Mouse (Mus musculus) testis, postnatal 10 days (tissue): ENCODE measurements around the gene Snd1.
"Not testable (repeated sequence)": the region's sequence is repeated elsewhere in the genome, so short reads cannot be mapped to it uniquely, and the experiment has no call there.

Experiments
- DNase-seq: peaks from one replicate; pipeline ENCODE4 v3.0.0; 2021; ENCODE audit warnings: low spot score

The Snd1 gene

GRCm38 (mm10) chr6:28914981-28915380 lies 440.0 kb downstream of the Snd1 start:
- no peak for DNase-seq

- peak; percentile 67 for DNase-seq
Measured at GRCm38 (mm10) chr6:28916630-28917029, 441.7 kb downstream of the Snd1 start.

- DNase-seq = peak; percentile 35
Measured at GRCm38 (mm10) chr6:28919346-28919745, 444.4 kb downstream of the Snd1 start.

GRCm38 (mm10) chr6:28922371-28922770 lies 447.4 kb downstream of the Snd1 start:
- DNase-seq = no peak

- DNase-seq = no peak
Measured at GRCm38 (mm10) chr6:28923091-28923824, 448.3 kb downstream of the Snd1 start.

GRCm38 (mm10) chr6:28923837-28924236 lies 448.9 kb downstream of the Snd1 start:
- no peak for DNase-seq

GRCm38 (mm10) chr6:28927987-28928386 lies 453.0 kb downstream of the Snd1 start:
- DNase-seq = not testable (repeated sequence)

GRCm38 (mm10) chr6:28929169-28929803 lies 454.3 kb downstream of the Snd1 start:
- DNase-seq = peak; percentile 37

GRCm38 (mm10) chr6:28931234-28931633 lies 456.3 kb downstream of the Snd1 start:
- no peak for DNase-seq

- peak; percentile 42 for DNase-seq
Measured at GRCm38 (mm10) chr6:28931636-28932327, 456.8 kb downstream of the Snd1 start.

- DNase-seq = peak; percentile 54
Measured at GRCm38 (mm10) chr6:28932328-28932937, 457.5 kb downstream of the Snd1 start.

GRCm38 (mm10) chr6:28935736-28936135 lies 460.8 kb downstream of the Snd1 start:
- no peak for DNase-seq

GRCm38 (mm10) chr6:28947254-28947653 lies 472.3 kb downstream of the Snd1 start:
- no peak for DNase-seq

GRCm38 (mm10) chr6:28949269-28949668 lies 474.3 kb downstream of the Snd1 start:
- peak; percentile 90 for DNase-seq

- peak; percentile 91 for DNase-seq
Measured at GRCm38 (mm10) chr6:28955581-28955980, 480.6 kb downstream of the Snd1 start.

- DNase-seq = no peak
Measured at GRCm38 (mm10) chr6:28957486-28957885, 482.5 kb downstream of the Snd1 start.

GRCm38 (mm10) chr6:28963178-28963577 lies 488.2 kb downstream of the Snd1 start:
- DNase-seq = no peak

GRCm38 (mm10) chr6:28965264-28965663 lies 490.3 kb downstream of the Snd1 start:
- DNase-seq = no peak

GRCm38 (mm10) chr6:28969615-28970014 lies 494.7 kb downstream of the Snd1 start:
- DNase-seq = no peak

GRCm38 (mm10) chr6:28970711-28971110 lies 495.8 kb downstream of the Snd1 start:
- DNase-seq = no peak

- no peak for DNase-seq
Measured at GRCm38 (mm10) chr6:28974498-28974897, 499.6 kb downstream of the Snd1 start.

GRCm38 (mm10) chr6:28975106-28975505 lies 500.2 kb downstream of the Snd1 start:
- no peak for DNase-seq

GRCm38 (mm10) chr6:28978031-28978430 lies 503.1 kb downstream of the Snd1 start:
- DNase-seq = no peak
